Mouse (Mus musculus) gastrocnemius, postnatal 10 days (tissue): Measurements from ENCODE around the gene Spag17. TPM values are rescaled to one million over a fixed set of nuclear protein-coding genes. Genes with fewer than 3 reads are reported as not detected.

Source experiments
- DNase-seq: peaks from one replicate; pipeline ENCODE4 v3.0.0; 2021; ENCODE audit warnings: mixed read lengths
- total RNA-seq, 2 experiments: library from RNA; stranded (reverse); gene quantifications; 2 replicates each; pipeline ENCODE4 v1.2.3; 2021

Spag17 gene
- total RNA-seq, 2 experiments from 2014 or later: 0.23 TPM; not detected in 1

- no peak for DNase-seq
Measured at GRCm38 (mm10) chr3:99965863-99966262, 80.7 kb downstream of the Spag17 start.

- DNase-seq: no peak
Measured at GRCm38 (mm10) chr3:99966285-99966684, 81.1 kb downstream of the Spag17 start.

DNA sequence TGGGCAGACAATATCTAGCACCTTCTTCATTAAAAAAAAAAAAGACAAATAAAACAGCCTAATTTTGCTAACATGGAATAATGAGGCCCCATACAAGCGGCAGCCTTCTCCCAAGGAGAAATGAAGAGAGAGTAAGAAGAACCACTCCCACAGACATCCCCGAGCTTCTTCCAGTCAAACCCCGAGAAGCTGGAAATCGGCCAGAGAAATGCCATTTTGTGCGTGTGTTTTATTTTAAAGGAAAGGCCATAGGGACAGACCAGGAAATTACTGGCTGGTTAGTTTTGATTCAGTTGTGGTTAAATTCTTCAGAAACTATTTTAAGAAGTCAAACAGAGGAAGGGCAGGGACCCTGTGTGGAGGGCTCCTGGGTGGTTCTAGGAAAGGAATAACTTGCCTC is 85.6 kb downstream of the Spag17 start:
- DNase-seq: no peak

GRCm38 (mm10) chr3:99981046-99981445 is 95.8 kb downstream of the Spag17 start:
- no peak for DNase-seq

GRCm38 (mm10) chr3:100004676-100005075 is 119.5 kb downstream of the Spag17 start:
- DNase-seq: no peak

DNA sequence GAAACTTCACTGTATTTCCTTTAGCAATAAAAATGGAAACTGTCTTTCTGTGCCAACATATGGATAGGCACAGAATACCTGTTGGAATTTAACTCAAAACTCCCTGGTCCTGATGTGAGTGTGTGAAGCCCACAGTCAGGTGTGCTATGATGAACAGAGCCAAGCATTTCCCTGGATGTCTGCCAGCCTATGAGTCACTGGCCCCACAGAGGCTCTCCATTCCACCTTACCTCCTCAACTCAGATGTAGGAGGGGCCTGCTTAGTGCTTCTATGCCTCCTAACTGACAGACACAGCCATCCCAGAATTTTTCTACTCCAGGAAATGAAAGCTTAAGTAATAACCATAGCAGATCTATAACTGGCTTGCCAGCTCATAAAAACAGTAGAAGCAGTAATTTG is 124.6 kb downstream of the Spag17 start:
- DNase-seq: no peak

DNA sequence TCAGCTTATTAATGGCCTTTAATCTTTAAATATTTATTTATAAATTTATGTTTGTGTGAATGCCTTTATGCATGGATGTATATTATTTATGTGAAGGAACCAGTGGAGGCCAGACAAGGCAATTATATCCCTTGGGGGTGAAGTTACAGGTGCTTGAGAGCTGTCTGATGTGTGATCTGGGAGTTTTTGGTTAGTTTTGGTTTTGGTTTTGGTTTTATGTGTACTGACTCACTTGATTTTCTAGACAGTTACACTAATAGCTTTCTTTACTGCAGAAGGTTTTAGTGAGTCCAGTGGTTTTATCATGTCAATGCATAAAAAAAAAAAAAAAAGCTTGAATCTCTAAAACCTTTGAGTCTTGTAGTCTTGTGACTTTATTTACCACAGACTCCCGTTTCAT is 128.9 kb downstream of the Spag17 start:
- no peak for DNase-seq

DNA sequence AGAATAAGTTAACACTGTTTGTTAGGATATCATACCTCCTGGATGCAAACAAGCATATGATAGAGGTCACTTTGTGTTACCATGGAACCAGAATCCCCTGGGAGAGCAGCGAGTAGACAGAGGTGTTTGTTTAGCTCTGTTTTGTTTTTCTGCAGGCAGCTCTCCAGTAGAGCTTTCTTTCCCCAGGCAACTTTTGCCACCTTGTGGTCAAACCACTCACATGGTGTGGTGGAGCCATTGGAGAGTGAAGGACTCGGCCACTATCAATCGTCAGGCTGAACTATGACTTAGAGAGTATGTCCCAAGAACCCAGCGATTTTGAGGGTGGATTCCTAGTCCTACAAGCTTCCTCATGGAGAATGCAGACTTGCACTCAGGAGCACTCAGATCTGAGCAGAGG is 146.1 kb downstream of the Spag17 start:
- no peak for DNase-seq

DNA sequence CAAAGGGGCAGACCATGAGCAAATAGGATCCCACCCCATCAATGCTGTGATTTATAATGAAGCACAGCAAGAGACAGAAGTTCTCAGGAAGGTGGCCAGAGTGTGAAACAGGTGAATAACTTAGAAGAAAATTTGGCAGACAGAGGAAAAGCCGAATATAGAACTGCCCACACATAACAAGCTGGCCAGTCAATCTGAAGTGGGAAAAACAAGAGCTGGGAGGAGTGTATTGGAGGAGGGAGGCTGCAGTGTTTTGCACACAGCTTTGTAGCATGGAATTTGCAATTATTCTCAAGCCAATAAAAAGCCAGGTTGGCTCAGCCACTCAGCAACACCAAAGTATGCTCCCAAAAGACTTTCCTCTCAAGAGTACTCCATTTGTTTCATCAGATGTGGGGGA is 147.8 kb downstream of the Spag17 start:
- DNase-seq: no peak

DNA sequence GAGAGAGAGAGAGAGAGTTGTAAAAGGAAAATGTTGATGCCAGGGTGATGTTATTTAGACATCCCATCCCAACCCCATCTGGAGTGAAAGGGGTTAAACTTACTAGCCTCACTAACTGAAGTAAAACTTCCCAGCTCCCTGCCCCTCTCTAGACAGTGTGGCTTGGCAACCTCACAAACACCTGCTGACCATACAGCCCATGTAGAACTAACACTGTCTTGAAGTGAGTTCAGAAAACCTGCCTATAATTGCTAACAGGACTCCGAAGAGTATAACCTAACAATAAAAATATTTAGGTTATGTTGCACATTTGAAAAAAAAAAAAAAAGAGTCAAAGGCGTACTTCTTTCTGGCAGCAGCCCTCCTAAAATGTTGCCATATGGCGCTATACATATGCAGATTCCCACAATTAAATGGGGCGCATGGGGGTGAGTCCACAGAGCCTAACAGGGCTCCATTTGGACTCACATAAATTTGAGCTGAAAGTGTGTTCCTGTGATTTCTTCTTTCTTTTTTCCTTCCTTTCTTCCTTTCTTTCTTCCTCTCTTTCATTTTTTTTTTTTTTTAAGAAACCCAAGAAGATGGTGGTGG is 149.3 kb downstream of the Spag17 start:
- no peak for DNase-seq

DNA sequence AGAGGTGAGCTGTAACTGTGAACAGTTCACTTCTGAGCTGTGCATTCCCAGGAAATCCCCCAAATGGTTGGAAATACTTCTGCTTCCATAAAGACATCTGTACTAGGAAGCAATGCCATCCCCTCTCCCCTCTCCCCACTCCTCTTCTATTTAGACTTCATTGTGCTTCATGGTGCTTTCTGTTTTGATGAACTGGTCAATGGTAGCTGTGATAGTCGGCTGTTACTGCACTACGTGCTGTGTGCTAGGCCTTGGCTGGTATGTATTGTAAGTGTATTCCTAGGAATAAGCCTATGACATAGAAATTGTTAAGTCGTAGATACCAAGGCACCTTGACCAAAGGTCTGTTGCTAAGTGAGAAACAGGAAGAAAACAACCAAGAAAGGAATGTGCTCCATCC is 149.9 kb downstream of the Spag17 start:
- DNase-seq: no peak

- no peak for DNase-seq
Measured at GRCm38 (mm10) chr3:100036846-100037245, 151.6 kb downstream of the Spag17 start.

- no peak for DNase-seq
Measured at GRCm38 (mm10) chr3:100074406-100074805, 189.2 kb downstream of the Spag17 start.

GRCm38 (mm10) chr3:100102386-100103092 is 217.3 kb downstream of the Spag17 start:
- no peak for DNase-seq

DNA sequence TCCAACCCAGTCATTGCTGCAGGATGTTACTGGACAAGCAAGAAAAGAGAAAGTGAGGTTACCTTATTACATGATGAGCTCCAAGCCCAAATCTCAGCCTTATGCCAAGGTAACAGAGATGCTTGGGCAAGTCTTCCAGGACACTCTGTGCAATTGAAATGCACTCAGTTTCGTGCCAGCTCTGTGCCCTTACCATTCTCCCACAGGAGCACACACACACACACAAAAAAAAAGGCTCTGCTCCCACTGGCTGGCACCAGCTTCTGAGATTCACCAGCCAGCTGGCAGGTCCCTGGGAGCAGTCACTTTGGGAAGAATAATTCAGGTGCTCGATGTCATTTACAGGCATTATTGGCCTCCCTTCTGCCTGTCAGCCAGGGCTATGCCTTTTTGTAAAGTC is 221.5 kb downstream of the Spag17 start:
- no peak for DNase-seq

DNA sequence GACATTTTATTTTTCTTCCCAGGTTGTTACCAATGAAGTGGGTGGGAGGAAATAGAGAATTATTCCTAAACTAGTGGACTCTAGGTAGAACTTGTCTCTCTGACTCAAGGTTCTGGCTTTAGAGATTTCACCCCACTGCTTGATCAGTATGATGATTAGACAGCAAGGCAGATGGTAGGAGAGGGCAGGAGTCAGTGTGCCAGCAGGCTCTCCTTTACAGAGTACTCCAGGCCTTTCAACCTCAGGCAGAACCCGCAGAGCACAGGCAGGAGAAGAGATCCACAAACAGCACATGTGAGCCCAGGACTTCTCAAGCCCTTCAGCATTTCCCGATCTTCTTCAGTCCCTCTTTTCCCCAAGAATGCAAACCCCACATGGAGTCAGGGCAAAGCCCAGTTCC is 233.5 kb downstream of the Spag17 start:
- DNase-seq: no peak

GRCm38 (mm10) chr3:100121961-100122360 is 236.8 kb downstream of the Spag17 start:
- DNase-seq: no peak

- DNase-seq: no peak
Measured at GRCm38 (mm10) chr3:100122445-100122844, 237.2 kb downstream of the Spag17 start.

DNA sequence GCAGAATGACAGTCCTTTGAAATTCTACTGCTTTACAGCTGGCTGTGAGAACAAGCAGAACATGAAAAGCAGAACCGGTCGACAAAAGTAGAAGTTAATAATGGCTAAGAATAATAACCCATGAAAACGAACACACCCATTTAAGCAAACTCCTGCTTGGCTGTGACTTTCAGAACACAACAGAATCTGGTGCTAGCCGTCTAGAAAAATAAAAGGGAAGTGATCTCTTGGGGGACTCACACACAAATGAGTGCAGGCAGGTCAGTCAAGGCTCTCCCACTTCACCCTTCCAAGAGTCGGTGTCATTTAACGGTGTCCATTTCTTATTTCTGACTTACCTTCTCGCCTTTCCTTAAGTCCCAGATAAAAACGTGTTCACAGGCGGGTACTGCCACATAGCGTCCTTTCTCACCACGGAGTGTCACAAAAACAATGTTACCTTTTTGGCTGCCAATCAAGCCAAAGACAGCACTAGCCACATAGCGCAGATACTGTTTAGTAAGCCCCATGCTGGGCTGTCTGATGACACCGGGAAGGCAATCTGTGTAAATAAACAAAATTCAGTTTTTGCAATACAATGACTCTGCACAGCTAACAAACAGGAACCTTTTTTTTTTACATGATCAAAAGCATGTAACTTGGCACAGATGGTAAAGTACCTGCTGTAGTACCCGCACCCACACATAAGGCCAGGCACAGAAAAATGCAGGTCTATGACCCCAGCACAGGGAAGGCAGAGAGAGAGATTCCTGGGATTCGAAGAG is 275.7 kb downstream of the Spag17 start:
- no peak for DNase-seq

- DNase-seq: no peak
Measured at GRCm38 (mm10) chr3:100161665-100162314, 276.6 kb downstream of the Spag17 start.

DNA sequence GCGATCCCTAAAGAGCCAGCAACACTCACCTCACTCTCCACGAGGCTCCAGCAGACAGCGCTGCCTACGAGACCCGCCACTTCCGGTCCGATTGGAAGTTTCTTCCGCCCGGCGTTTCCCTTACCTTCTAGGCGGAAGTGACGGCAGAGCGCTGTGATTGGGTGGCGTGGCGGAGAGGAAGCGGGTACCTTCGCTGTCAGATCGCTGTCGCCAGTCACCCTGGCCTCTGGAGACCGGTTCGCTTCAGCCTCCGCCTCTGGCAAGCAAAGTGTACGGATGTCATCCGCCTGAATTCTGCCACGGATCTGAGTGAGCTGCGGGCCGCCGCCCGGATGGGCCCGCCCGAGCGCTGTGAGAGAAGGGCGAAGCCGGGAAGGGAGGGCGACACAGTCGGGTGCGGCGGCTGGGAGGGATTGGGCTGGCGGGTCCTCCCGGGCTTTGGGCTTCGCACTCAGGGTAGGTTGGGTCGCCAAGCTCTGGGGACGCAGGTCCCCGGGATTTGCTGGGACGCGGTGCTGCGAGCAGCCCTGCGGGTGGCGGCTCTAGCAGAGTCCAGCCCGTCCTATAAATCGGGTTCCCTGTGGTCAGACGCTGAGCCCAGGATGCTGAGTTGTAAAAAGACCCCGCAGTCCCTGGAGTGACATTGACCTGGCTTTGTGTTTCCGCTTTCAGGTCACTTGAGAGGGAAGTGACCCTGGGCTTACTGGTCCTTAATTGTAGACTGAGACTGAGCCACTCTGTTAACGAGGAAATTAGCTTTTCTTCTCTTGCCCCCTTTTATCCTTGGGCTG is 277.3 kb downstream of the Spag17 start, which contains the start of the genes Gdap2 and Wdr3:
Gene Gdap2, plus strand, starts transcription at position 67 of the 791 bp plus-strand sequence.
Gene Wdr3, minus strand, starts transcription at position 93 of the 791 bp plus-strand sequence.
- peak; percentile 91 for DNase-seq

DNA sequence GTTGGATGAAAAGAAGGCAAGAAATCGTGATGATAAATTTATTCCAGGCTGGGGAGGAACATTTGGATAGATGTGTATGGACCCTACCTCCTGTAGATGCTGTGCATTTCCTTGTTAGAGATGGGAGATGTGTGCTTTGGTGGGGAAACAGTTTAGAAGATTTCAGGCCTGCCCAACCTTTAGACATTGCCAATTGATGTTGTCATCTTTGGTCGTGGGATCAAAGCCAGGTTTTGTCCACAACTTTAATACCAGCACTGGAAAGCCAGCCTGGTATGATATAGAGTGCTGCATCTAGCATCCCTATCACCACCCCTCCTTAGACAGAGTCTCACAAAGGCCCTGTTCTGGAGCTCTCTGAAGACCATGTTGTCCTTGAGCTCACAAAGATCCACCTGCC is 278.4 kb downstream of the Spag17 start:
- DNase-seq: no peak
